Mouse (Mus musculus) telencephalon, adult 2 months (tissue): ENCODE results near the gene Hipk2.

Experiments
- DNase-seq: peaks from one replicate; pipeline ENCODE4 v3.0.0-alpha.2; 2011; ENCODE audit warnings: low read depth, low spot score

The Hipk2 gene

DNA sequence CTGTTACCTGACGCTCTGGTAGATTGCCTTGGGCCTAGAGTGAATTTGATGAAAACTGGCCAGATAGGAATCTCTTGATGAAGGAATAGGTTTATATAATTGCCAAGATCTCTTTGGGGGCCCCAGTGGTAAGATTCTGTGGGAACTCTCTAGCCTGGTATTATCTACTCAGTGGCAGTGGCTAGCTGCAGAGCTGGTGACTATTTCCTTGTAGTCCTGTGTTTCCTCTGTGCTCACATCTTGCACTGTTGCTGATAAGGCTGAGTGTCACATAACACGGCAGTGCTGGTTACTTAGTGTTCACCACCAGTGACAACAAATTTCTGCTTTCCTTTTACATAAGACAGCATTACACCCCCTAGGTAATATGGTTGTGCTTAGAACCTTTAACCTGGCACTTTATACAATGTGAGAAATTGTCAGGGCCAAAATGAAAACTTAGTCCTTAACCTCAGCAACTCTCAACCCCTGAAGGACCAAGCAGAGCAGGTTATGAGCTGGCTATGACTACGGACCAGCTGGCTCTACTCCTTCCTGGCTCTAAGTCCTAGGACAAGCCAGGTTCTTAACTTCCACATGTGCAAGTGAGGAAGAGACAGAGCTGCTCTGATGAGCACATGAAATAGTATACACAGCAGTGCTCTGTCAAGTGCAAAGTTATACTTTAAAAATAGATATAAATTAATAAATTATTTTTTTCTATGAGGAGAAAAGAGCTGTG, 80.7 kb downstream of the Hipk2 start:
- no peak for DNase-seq

DNA sequence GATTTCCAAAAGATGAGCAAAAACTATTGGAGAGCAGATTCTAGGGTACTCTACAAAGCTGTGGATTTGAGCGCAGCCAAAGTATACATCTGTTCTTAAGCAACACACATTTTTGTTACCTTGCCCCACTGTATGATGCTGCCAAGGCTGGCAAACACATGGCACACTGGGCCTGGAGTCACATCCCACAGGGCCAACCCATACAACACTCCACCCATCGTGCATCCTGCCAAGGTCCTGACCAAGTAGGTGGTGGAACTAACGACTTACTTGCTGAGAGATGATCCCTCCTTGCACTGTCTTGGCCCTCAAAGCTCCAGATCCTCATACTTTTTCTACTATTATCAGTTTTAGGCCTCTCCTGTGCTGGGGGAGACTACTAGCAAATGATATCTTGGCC, 83.0 kb downstream of the Hipk2 start:
- DNase-seq: no peak

DNA sequence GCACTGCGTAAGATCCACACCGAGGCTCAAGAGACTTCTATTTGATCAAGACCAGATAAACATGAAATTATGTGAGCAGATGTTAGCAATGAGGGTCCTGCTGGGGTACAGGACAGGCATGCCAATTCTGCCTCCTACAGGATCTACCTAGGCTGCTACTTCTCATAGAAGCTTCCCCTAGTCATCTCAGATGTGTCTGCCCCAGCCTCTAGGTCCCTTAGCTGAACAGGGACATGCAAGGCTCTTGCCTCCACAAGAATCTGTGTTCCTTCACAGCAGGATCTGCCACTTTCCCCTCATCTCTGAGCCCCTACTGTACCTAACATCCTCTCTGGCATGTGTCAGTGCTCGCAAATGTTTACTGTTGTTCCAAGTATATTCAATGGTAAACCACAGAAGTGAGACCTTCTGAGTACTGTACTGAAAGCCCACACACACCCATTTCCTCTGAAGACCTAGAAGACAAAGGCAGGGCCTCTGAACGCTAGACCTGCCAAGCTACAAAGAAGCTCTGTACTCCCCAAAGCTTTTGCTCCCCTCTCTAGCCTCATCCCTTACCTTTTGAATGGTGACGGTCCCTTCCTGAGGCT, 86.6 kb downstream of the Hipk2 start:
- no peak for DNase-seq

DNA sequence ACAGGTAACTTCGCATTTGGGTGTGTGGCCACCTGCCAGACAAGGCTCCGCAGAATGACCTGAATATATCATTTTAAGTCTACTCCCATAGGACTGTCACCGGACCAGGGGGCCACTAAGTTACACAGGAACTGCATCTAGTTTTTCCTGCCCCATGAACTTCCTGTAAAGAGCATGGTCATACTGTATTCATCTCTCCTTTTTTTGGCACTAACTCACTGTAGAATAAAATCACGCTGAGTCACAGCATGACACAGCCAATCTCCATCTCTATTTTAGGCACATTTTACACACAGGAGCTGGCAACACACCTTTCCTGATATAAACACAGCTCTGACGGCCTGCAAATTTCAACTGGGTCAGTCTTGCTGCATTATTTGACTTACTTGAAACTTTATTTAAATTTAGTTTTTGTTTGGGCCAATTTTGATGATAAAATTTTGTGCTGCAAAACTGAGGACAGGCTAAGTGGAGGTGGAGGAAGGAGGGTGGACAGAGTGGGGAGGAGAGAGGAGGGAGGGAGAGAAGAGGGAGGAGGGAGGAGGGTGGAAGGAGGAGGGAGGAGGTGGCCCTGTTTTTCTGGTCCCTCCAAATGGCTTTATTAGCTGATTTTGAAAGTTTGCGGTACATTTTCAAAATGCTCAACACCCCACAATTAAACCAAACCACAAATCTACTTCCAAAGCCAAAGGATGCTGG, 88.0 kb downstream of the Hipk2 start:
- DNase-seq: peak; percentile 44

DNA sequence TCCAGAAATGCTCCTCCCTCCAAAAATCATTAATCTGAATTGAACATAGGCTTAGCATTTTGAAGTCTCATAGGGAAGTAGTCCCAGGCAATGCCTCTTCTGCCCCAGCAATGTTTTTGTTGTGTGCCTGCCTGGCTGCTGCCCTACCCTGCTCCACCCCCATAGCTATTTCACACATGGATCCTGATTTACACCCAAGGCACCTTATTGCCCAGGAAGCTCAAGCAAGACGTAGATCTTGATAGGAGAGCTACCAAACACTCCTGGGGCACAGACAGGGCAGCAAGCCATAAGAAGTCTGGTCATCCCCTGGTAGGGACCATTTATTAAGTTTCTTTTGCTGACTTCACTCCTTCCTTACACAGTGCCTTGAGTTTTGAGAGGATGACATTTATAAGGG, 88.8 kb downstream of the Hipk2 start:
- DNase-seq: no peak

DNA sequence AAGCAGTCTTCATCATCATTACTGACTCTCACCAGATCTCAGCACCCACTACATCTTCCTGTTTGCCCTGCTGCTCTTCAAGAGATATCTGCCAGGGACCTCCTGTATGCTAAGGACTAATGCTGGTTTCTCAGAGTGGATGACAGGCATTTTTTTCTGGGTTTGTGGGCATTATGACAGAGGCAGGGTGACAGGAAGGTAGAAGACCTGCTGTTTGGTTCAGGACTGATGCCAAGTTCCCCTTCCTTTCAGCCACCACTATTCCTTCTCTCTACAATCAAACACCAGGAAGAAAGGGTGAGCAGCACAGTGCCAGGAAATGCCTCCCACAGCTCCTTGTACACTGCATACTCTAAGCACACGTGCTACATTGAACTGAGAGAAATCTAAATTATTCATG, 90.2 kb downstream of the Hipk2 start:
- DNase-seq: no peak

DNA sequence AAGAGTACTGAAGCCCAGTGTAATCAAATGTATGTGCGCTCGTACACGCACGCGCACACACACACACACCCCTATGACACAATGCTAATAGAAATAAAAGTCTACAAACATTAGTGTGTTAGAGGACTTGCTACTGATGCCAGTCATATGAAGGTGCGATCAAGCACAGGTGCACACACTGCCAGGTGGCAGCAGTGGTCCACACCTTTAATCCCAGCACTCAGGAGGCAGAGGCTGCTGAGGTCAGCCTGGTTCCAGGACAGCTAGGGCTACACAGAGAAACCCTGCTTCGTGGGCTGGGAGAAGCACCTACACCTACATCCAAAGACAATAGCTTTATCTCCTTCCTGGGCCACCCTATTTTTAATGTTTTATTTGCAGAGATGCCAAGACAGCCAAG, 96.6 kb downstream of the Hipk2 start:
- DNase-seq: no peak

DNA sequence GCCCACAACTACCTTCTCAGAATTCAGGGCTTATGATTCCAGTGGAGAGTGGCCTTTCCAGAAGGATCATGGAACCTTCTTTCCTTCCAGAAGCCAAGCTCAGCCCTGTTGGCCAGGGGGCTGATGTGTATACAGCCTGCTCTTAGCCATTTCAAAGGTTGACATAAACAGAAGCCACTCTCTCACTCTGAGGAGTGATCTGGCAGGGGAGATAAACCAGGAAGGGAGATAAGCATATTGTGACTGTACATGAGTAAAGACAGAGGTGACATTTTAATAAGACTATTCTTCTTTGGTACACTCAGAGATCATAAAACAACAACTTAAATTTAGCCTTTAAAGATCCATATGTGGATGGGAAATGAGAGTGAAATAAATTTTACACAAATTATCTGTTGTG, 97.1 kb downstream of the Hipk2 start:
- no peak for DNase-seq

DNA sequence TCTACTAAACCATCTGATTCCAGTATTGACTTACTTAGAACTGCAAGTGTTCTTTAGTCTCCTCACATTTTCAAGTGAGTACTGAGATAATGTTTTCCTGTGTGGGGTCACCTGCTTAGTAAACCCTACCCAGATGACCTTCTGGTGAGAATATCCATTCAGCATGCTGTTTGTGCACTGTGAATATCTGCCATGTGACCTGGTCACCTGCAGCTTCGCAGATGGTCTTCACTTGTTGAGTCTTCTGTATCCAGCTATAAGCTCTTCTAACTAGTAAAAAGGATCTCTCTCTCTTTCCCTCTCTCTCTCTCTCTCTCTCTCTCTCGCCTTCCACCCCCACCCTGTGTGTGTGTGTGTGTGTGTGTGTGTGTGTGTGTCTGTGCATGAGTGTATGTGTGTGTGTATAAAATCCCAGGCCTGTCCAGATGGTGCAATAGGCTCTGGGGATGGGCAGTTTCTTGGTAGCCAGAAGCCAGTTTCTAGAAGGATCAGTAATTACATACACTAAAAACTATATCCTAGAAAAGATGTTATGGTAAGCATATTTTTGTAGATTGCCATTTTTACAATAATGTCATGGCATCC, 99.9 kb downstream of the Hipk2 start:
- no peak for DNase-seq

DNA sequence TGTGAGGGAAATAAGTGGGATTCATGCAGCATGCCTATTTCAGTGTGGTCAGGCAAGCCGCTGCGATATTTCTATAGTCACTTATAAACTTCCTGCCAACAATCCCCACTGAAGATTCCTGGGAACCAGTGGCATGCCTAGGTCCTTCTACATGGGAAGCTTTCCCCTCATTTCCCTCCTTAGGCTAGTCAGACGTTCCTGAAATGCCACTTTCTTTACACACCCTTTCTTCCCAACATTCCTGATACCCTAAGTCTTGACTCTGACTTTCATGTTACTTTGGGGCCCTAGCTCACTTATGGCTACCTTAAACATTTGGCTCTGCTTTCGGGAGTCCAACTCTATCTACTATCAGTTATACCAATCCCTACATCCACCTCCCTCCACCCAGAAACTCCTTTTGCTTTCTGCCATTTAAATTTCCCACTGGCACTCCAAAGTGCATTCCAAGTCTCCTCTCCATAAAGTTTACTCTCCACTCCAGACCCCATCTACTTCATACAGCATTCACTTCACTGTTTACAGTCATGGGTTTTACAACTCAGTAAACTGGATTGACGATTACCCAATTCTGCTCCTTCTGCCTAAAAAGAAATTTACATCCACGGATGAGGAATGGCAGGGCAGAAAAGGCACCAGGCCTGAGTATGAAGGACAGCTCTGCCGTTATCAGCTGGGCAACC, 103.0 kb downstream of the Hipk2 start:
- no peak for DNase-seq

DNA sequence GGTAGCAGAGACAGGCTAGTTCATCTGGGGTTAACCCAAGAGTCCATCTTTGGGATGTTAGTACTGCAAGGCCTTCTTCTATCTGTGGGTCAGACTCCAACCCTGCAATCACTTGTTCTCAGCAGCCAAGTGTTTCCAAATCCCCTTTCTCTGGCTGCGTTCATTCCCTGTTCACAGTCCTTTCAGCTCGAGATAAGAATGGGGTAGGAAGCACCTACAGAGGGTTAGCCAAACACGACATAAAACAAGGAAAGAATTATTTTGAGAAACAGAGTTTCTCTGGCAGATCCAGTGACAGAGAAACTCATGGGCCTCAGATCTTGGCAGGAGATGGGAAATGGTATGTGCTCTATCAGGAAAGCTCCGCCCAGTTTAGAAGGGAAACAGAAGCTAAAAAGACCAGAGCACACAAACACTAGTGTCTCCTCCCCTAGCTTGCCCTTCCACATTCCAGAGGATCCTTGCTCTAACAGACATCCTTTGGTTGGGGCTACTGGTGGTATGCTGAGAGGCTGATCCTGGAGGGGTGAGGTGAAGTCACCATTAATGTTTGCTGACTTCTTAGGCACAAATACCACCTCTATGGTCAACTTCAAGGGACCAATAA, 104.8 kb downstream of the Hipk2 start:
- no peak for DNase-seq

DNA sequence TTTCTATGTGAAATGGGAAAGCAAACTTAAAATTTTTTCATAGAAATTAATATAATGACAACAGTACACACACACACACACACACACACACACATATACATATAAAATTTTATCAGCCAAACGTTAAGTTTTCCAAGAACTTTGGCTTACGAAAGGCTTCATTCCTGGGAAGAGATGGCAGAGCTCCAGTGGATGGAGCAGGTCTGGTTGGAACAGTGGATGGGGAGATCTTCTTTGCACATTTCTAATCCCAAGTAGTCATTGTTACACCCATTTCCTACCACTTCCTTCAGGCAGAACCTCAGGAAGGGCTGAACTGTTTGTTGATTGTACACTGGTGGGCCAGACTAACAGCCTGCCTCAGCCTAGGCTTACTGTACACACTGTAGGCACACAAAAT, 106.3 kb downstream of the Hipk2 start:
- no peak for DNase-seq

DNA sequence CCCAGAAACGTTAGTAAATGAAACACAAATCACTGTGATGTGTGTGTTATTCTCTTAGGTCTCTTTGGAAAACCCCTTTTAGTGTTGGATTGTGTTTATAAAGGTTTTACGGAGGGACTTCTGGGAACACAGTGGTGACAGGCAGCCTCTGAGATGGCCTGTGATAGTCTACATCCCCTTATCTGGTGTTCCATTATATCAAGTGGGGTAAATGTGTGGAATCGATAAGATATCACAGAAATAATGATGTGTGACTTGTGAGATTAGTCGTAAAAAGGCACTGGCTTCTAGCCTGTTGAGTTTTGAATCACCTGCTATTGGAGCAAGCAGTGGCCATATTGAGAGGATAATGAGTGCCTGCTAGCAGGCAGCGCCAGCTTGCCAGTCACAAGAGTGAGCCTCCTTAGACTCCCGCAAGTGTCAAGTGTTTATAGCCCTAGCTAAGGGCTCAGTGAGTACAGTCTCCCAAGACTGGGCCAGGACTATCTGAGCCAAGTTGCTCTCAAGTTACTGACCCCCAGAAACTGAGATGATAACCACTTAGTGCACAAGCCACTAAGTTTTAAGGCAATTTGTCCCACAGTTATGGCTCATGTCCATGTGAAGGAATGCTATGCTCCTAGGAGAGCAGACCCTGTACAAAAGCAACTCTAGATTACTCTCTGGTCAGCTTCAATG, 113.2 kb downstream of the Hipk2 start:
- DNase-seq: no peak

DNA sequence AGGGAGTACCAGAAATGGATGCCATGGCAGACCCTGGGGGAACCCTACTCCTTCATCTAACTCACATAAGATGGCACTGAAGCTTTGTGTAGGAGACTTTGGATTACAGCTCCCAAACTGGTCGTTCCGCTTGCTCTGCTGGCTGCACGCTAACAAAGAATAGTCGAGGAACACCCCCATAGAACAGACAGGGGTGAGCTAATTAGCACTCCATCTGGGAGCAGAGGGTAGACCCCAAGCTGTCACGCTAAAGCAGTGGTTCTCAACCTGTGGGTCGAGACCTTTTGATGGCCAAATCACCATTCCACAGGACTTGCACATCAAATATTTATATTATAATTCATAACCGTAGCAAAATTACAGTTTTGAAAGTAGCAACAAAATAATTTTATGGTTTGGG, 114.0 kb downstream of the Hipk2 start:
- no peak for DNase-seq

DNA sequence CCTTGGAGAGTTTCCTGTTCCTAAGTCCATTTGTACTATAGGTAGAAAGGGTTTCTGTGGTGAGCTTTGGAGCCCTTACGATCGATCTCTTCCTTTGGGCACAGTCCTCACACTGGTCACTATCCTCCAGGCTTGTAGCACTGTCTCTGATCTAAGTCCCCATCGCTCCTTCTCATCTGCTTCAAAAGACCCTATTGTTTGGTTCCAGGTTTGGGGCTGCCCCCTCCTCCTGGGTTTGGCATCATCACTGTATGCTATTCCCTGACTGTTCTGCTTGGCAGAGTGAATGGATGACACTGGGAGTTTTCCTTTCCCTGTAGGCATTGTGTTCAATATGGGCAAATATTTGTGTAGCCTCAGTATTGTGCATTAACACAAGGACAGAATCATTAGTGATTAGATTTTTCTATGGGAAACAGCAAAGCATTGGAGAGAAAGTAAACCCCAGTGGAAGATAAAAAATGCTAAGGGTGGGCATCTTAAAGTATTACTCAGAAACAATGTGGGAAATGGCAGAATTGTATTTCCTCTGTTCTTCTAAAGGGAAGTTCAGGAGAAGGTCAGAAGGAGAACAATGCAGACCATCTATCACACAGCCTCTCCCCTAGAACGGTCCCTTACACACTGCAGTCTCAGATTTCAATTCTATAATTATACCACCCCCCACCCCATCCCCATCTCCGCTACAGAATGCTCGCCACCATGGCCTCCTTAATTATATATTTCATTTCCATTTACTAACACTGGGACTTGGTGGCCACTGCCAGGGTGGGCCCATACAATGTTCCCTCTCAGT, 114.9 kb downstream of the Hipk2 start:
- no peak for DNase-seq

DNA sequence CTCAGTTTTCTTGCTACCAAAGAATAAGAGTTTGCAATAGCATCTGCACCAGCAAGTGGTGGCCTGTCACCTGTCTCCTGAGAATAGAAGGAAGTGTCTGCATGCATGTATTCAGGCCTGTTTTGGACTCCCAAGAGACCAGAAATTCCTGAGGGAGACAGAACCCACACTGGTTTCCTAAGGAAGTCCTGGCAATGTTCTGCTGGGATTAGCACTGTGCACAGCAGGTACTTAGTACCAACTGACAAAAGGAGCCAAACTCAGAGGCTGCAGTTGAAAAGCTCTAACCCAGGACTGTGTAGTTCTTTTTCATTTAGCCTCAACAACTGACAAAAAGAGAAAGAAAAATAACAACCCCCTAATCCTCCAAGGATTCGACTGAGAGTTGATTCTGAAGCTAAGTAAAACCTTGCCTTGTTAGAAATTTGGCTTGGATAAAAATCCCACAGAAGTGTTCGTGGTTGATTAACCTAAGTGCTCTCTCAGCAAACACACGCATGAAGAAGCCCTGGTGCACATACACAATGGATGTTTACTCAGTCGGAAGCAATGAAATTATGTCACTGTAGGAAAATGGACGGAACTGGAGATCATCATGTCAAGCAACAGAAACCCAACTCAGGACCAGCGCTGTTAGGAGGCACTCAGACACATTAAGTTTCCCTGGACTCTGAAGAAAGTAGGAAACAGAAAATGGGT, 115.9 kb downstream of the Hipk2 start:
- DNase-seq: no peak

DNA sequence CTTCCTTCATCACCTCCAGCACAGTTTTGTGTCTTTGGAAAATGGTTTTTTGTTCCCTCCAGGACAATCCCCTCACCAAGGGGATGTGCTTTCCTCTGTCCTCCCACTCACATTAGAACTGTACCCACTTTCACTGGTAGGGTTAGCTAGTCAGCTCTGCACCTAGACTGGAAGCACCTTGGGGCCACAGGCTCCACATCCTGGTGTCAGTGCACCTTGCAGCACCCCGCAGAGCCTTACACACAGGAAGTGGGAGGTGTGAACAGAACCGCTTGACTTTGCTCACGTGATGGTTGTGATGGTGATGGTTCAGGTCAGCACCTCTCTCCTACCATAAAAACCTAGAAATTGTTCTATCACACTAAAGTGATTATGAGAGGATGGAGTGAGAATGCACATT, 116.8 kb downstream of the Hipk2 start:
- DNase-seq: no peak

DNA sequence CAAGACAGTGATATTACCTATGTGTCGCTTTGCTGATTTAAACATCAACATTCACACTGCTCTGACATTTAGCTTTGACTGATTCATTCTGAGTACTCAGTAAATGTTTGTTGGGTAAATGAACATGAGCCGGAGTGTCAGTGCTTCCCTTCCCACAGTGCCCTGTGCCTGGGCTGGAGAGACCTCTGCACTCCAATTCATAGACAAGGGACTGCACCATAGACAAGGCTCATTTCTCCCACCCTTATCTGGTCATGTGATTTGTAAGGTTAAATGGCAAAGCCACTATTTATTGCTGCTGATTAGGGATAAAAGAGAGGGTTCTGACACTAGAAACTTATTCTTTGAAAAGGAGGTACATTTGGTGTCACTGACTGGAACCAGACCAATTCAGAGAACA, 118.4 kb downstream of the Hipk2 start:
- DNase-seq: no peak

DNA sequence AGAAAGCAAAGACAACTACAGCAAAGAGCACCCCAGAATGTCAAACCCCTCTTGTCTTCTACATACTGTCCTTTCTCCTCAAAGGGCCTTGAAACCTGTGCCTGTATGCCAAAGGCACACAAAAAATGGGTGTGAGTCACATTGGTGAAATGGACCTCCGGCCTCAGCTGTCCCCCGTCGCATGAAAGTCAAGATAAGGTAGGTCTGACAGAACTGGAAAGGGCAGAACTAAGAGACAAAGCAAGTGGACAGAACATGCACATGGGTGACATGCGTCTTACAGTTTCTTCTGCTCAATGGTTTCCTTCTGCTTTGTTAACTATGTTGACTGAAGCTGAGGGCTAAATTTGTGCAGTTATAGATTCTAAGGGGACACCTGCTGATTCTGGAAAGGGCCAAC, 119.0 kb downstream of the Hipk2 start:
- DNase-seq: no peak

DNA sequence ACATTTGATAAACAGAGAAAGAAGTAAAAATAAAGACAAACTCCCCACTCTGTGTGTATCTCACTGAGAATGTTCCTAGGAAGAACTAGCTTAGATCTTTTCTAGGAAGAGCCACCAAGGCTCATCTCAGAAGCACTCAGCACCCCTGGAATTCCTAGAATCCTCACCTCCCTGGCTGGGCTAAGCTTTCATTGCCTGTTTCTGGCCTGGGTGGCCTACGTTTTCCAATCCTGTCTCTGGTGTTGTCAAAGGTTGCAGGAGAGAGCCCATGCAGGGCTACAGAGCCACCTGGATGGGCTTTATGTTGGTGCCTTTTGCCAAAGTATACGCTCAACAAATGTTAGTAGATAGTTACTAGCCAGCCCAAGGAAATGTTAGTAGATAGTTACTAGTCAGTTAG, 120.0 kb downstream of the Hipk2 start:
- no peak for DNase-seq
